Mouse (Mus musculus): ENCODE data around the gene Knl1. TPM values are rescaled to one million over a fixed set of nuclear protein-coding genes. Genes with fewer than 3 reads are reported as not detected.
"Not testable (repeated sequence)": the region's sequence is repeated elsewhere in the genome, so short reads cannot be mapped to it uniquely, and the experiment has no call there.

Gene Knl1
- polyA plus RNA-seq (2015; fragmentation: Nextera tagmentation; extraction: Ambion mirVana): 56.7 and 58.6 TPM in 2 replicates

DNA sequence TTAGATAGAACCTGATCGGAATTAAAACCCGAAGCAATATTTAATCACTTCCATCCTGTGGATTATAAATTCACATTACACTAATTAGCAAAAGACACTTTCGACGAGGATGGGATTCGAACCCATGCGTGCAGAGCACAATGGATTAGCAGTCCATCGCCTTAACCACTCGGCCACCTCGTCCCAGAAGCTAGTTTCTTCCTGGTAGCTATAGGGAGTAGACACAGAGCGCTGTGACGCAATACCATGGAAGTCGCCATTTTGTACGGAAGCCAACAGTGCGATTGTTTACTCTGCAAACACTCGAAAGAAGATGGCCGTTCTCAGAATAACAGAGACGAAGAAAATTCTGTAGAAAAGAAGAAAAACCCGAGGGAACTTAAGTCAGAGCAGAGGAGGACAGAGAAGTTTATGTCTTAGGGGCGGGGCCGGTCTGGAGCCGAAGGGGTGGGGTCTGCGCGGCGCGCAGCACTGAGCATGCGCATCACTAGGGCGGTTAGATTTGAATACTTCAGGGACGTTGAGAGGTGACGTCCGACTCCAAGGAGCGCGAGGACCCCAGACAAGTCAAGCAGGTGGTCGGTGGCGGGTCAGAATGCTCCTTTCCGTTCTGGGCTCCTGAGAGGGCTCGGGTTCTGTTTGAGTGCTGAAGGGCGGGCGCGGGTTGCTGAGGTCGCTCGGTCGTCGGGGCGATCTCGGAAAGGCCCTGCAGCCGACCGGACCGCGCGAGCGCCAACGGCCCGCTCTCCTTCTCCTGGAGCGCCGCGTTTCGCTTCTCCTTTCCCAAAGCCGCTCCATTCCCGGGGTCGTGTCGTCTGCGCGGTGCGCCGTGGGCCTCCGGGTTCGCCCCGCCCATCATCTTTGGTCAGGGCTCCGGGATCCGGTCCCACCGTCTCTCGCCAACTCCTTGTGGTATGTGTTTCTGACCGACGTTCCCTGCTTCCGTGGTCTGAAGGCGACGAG, at the start of gene Knl1:
Knl1 (plus strand) TSS at position 471 of the 963 bp plus-strand sequence.
- Histone ChIP-seq H3K27me3 (no peaks in the 10 kb centered on the region), H3K4me1 (peaks cover 6% of the 10 kb centered on the region; the same call in 1 of the 2 replicates), H3K9me3 (no peaks in the 10 kb centered on the region), H3K9ac (peak within 1 kb of the TSS; percentile 80), H3K36me3 (peaks cover 5% of the 10 kb centered on the region; the same call in 1 of the 2 replicates), H3K27ac (peak within 1 kb of the TSS; percentile 94), H3K4me2 (peak within 1 kb of the TSS; percentile 56), H3K4me3 (peak within 1 kb of the TSS; percentile 84)
- under 1% methylated on average over 77 of the region's 77 CpGs for WGBS
- peak; percentile 90 for ATAC-seq (ENCODE audit: insufficient number of reproducible peaks, insufficient read depth, low FRiP score, low TSS enrichment, low read depth)

DNA sequence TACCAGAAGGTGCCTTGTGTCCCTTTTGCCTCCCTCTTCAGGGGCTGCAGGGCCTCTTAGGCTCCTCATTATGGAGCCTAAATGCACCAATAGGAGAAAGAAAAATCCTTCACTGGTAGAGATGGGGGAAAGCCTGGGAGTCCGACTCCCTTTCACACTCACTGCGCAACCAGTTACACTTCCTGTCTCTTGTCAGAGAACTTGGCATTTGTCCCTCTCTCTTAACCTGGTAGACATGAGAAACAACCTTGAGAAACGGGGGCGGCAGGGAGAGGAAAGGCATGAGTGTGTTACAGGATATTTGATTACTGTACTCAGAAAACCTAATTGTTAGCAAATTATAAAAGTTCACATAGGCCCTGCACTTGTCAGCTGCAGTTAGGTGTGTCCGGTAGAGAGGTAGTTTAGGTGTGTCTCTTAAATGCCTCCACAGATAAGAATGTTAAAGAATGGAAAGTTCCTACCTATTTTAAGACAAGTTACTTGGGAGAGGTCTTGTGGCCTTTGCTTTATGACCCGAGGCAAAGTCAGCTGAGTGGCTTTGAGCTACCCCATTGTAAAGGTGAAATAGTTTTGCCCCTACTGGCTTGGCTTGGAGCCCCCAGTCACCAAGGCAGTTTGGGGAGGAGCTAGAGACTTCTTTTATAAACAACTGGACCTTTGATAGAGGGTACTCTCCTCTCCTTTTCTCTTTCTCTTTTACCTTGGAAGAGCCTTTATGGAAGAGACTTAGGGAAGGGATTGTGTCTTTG, 48.6 kb upstream of the Knl1 start:
- Histone ChIP-seq H3K4me3 (no peak overlapping the region), H3K36me3 (no peaks in the 10 kb centered on the region), H3K27me3 (peaks cover 11% of the 10 kb centered on the region; the same call in 1 of the 2 replicates), H3K4me2 (no peak overlapping the region), H3K9ac (no peak overlapping the region), H3K9me3 (no peaks in the 10 kb centered on the region), H3K27ac (no peak overlapping the region), H3K4me1 (no peaks in the 10 kb centered on the region)
- 66% methylated on average over 6 of the region's 6 CpGs for WGBS
- no peak for ATAC-seq (ENCODE audit: insufficient number of reproducible peaks, insufficient read depth, low FRiP score, low TSS enrichment, low read depth)

DNA sequence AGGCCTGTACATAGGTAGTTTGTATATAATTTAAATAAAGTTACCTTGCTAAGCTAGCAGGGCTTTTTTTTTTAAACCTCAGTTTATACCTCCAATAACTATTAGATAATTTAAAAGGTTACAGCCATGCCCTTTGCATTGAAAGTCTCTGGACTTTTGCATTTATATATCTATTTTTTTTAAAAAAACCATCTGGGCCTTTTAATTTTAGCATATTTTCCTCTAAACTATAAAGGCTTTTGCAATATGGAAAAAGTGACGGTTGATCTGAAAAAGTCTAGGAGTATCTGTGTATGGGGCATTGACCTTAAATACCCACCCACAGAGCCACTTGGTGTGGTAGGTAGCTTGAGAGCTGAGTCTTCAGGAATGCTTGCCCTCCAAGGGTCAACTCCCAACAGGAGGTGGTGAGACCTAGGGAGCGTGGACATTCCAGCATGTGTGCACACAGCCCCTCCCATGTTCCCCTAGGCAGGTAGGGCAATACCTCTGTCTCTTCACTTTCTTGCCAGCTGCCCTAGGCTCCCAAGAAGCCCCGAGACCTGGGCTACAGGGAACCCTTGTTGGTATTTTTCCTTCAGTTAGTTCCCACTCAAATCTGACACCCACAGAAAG, 47.8 kb upstream of the Knl1 start:
- Histone ChIP-seq H3K4me2 (no peak overlapping the region), H3K9me3 (no peaks in the 10 kb centered on the region), H3K4me1 (no peaks in the 10 kb centered on the region), H3K27me3 (peaks cover 11% of the 10 kb centered on the region; the same call in 1 of the 2 replicates), H3K27ac (no peak overlapping the region), H3K9ac (no peak overlapping the region), H3K36me3 (no peaks in the 10 kb centered on the region), H3K4me3 (no peak overlapping the region)
- WGBS: 62% methylated on average over 3 of the region's 3 CpGs
- ATAC-seq (ENCODE audit: insufficient number of reproducible peaks, insufficient read depth, low FRiP score, low TSS enrichment, low read depth): no peak

DNA sequence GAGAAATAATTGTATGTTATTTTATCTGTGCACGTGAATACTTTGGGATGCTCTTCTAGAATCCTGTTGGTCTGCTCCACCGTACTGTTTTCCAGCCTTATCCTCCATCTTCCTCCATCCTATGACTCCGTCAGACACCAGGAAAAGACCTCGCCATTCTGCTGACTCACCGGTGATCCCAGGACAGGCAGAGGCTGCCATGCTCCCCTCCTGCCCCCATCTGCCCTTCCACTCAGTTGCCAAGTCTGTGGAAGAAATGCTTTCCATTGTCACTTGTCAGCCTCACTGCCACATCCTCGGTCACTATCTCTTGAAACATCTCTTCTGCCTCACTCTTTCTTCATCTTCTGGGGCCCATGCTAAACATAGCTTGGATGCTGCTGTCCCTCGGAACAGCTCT, 40.0 kb upstream of the Knl1 start:
- no peak overlapping the region for H3K4me3 ChIP-seq
- H3K36me3 ChIP-seq: no peaks in the 10 kb centered on the region
- H3K4me1 ChIP-seq: no peaks in the 10 kb centered on the region
- 81% methylated on average over 7 of the region's 7 CpGs for WGBS
- H3K27ac ChIP-seq: no peak overlapping the region
- no peak for ATAC-seq (ENCODE audit: insufficient number of reproducible peaks, insufficient read depth, low FRiP score, low TSS enrichment, low read depth)
- H3K27me3 ChIP-seq: no peaks in the 10 kb centered on the region
- no peaks in the 10 kb centered on the region for H3K9me3 ChIP-seq
- no peak overlapping the region for H3K4me2 ChIP-seq
- H3K9ac ChIP-seq: no peak overlapping the region

DNA sequence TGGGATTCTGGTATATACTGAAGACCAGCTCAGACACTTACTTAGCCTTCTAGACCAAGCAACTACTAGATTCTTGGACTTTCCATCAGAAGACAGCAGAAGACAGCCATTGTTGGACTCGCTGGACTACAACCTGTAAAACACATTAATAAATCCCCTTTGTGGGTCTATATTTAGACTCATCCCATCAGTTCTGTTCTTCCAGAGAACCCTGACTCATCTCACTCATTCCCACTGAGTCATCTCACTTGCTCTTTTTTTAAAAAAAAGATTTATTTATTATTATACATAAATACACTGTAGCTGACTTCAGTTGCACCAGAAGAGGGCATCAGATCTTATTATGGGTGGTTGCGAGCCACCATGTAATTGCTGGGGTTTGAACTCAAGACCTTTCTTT, 37.5 kb upstream of the Knl1 start:
- Histone ChIP-seq H3K4me3 (no peak overlapping the region), H3K36me3 (no peaks in the 10 kb centered on the region), H3K27me3 (no peaks in the 10 kb centered on the region), H3K4me2 (no peak overlapping the region), H3K9ac (no peak overlapping the region), H3K4me1 (no peaks in the 10 kb centered on the region), H3K9me3 (no peaks in the 10 kb centered on the region), H3K27ac (no peak overlapping the region)
- WGBS: 85% methylated on average over 2 of the region's 2 CpGs
- ATAC-seq (ENCODE audit: insufficient number of reproducible peaks, insufficient read depth, low FRiP score, low TSS enrichment, low read depth): no peak

DNA sequence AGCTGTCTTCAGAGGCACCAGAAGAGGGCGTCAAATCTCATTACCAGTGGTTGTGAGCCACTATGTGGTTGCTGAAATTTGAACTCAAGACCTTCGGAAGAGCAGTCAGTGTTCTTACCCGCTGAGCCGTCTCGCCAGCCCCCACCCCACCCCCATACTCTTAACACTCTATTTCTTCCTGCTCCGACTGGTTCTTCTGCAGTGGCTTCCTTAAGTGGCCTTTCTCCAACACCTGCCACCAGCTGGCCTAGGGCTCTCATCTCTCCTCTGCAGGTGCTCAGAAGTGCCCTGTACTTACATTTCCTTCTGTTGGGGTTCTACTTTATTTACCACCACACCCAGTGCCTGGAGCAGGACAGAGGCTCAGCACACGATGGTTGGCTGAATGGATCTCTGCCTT, 31.9 kb upstream of the Knl1 start:
- Histone ChIP-seq H3K36me3 (peaks cover 21% of the 10 kb centered on the region), H3K27ac (no peak overlapping the region), H3K4me3 (no peak overlapping the region), H3K9ac (no peak overlapping the region), H3K9me3 (no peaks in the 10 kb centered on the region; the same call in 1 of the 2 replicates), H3K4me2 (no peak overlapping the region), H3K4me1 (peaks cover 8% of the 10 kb centered on the region), H3K27me3 (no peaks in the 10 kb centered on the region)
- 79% methylated on average over 7 of the region's 7 CpGs for WGBS
- ATAC-seq (ENCODE audit: insufficient number of reproducible peaks, insufficient read depth, low FRiP score, low TSS enrichment, low read depth): no peak

DNA sequence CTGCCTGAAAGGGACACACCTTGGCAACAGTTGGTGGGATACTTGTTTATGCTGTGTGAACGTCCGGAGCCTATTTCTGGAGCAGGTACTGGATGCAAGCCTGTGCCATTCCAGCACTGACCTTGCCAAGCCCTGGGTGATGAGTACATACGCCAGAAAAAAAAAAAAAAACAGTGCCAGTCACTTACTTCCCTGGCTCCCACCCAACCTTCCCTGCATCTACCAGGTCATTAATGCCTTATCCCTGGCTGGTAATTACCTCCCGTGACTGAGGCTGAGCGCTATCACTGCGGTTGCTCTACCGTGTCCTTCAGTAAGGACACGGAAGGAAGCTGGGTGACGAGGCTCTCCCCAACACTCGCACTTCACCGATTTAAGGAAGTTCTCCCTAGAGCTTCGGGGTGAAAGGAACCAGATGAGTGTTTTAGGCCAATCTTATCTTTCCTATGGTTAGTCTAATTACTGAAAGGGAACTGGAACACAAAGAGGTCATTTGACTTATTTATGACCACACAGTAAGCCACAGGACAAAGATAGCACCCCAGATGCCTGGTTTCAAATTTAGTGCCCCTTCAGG, 31.2 kb upstream of the Knl1 start:
- Histone ChIP-seq H3K4me3 (no peak overlapping the region), H3K9ac (no peak overlapping the region), H3K36me3 (peaks cover 22% of the 10 kb centered on the region), H3K4me2 (no peak overlapping the region), H3K27me3 (no peaks in the 10 kb centered on the region), H3K9me3 (no peaks in the 10 kb centered on the region; the same call in 1 of the 2 replicates), H3K4me1 (peaks cover 8% of the 10 kb centered on the region), H3K27ac (no peak overlapping the region)
- WGBS: 81% methylated on average over 12 of the region's 12 CpGs
- no peak for ATAC-seq (ENCODE audit: insufficient number of reproducible peaks, insufficient read depth, low FRiP score, low TSS enrichment, low read depth)

DNA sequence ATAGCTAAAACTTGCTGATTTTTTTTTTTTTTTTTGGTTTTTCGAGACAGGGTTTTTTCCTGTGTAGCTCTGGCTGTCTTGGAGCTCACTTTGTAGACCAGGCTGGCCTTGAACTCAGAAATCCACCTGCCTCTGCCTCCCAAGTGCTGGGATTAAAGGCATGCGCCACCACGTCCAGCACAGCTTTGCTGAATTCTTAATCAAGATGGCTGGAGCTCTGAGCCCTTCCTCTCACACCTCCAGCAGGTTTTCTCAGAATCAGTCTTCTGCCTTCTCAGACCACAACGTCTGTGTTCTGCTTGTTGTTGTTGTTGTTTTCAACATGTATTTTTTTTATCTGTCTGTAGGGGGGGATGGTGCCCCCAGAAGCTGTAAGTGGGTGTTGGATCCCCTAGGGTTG, 30.6 kb upstream of the Knl1 start:
- H3K4me1 ChIP-seq; H3K9ac ChIP-seq; H3K9me3 ChIP-seq; H3K27ac ChIP-seq; H3K4me3 ChIP-seq; ATAC-seq (ENCODE audit: insufficient number of reproducible peaks, insufficient read depth, low FRiP score, low TSS enrichment, low read depth); H3K27me3 ChIP-seq; H3K4me2 ChIP-seq: not testable (repeated sequence)
- peaks cover 28% of the 10 kb centered on the region for H3K36me3 ChIP-seq
- 77% methylated on average over 4 of the region's 4 CpGs for WGBS

DNA sequence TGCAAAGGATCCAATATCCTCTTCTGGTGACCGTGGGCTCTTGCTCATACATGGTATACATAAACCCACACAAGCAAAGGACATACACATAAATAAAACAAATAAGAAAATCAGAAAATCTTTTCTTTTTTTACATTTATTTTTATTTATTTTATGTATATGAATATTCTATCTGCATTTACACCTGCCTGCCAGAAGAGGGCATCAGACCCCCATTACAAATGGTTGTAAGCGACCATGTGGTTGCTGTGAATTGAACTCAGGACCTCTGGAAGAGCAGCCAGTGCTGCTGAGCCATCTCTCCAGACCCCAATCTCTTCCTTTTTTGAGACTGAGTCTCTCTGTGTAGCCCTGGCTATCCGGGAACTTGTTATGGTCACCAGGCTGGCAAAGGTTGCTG, 29.3 kb upstream of the Knl1 start:
- peaks cover 41% of the 10 kb centered on the region for H3K36me3 ChIP-seq

DNA sequence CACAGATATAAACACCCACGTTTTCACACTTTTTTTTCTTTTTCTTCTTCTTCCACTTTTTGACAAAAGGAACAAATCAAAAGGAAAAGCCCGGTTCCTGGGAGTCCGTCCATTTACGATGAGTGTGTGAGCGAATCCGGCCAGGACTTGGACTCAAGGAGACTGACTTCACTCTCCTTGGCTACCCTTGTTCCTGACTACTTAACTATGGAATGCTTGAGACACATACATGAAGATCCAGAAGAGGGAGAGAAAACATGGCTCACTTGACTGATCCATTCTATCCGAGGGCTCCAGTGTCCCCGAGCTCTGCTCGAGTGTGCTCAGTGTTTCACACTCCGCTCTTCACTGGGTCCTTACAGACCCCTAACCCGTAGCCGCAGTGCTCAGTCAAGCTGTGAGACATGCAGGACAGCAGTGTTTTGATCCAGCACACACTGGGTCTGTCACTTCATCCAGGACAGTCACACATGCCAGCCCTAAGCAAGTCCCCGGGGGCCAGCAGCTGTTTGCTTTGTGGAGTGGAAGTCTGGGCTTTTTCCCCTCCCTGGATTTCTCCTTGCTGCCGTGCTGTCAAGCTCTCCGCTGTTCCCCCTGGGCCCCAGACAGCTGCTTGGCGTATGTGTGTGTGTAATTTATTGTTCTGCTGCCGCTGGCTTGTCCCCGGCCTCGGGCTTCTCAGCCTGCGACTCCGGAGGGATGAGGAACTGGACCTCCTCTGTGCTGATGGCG, 28.4 kb upstream of the Knl1 start:
- Histone ChIP-seq H3K9me3 (no peaks in the 10 kb centered on the region; the same call in 1 of the 2 replicates), H3K4me1 (peaks cover 8% of the 10 kb centered on the region), H3K27ac (peak overlapping the region; percentile 33; the same call in 1 of the 2 replicates), H3K27me3 (no peaks in the 10 kb centered on the region), H3K4me3 (no peak overlapping the region), H3K9ac (peak overlapping the region; percentile 58; the same call in 1 of the 2 replicates), H3K36me3 (peaks cover 48% of the 10 kb centered on the region), H3K4me2 (0 out of 2 replicates have a peak overlapping the region, but pooled peaks have one; percentile 9)
- WGBS: 50% methylated on average over 22 of the region's 22 CpGs
- ATAC-seq (ENCODE audit: insufficient number of reproducible peaks, insufficient read depth, low FRiP score, low TSS enrichment, low read depth): 0 out of 2 replicates have a peak, but pooled peaks have one; percentile 26

More for the DNA sequence above, 29.3 kb upstream of the Knl1 start:
- no peak overlapping the region for H3K4me3 ChIP-seq
- 89% methylated on average over 3 of the region's 3 CpGs for WGBS
- H3K9ac ChIP-seq: no peak overlapping the region
- no peaks in the 10 kb centered on the region; the same call in 1 of the 2 replicates for H3K9me3 ChIP-seq
- H3K4me2 ChIP-seq: no peak overlapping the region
- ATAC-seq (ENCODE audit: insufficient number of reproducible peaks, insufficient read depth, low FRiP score, low TSS enrichment, low read depth): no peak
- H3K27me3 ChIP-seq: no peaks in the 10 kb centered on the region
- H3K4me1 ChIP-seq: peaks cover 8% of the 10 kb centered on the region
- H3K27ac ChIP-seq: no peak overlapping the region
